Mouse (Mus musculus): ENCODE results near the gene Uqcrc1. TPM values are rescaled to one million over a fixed set of nuclear protein-coding genes. Genes with fewer than 3 reads are reported as not detected.
A peak's percentile ranks its signal among the peaks of the same experiment; 100 is the strongest.

The Uqcrc1 gene
- 100 to 1,000 TPM; 346 to 350 TPM for total RNA-seq (2021)

- peak; percentile 90 to 92 for DNase-seq
Measured at GRCm38 (mm10) chr9:108936418-108937364, at the start of gene Uqcrc1. Gene Uqcrc1, plus strand, starts transcription at chr9:108936633.

DNA sequence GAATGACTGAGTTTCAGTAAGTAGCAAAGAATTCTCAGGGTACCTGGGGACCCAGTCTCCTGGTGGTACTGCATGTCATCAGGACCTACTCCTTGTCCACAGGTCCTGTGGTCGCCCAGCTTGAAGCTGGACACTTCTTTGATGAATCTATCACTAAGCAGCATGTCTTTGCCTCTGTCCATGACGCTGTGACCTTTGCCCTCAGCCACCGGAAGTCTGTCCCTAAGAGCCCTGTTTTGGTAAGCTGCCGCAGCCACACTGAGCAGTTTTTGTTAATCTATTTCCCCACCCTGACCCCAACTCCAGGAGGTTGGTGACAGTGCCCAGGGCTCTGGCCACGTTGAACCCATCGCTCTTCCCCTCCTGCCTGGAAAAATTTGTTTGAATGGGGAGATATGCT, 24.1 kb upstream of the Uqcrc1 start:
- DNase-seq, result no peak

DNA sequence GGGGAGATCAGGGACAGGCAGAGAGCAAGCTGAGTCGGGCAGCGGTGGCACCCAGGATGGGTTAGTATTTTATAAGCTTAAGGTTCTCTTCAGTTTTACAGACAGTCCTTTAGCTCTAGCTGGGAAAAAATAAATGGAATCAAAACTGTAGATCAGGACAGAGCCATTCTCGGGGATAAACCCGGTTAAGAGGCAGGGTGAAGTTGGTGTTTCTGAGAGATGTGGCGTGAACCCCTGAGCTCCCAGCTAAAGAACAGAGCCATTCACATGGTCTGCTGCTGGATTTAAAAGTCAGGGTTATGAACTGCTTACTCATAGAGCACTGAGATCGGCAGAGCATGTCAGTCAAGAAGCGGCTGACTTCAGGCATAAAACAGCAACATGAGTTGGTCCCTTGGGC, 23.3 kb upstream of the Uqcrc1 start:
- no peak for DNase-seq

GRCm38 (mm10) chr9:108913621-108914020, 22.8 kb upstream of the Uqcrc1 start:
- DNase-seq, result no peak

DNA sequence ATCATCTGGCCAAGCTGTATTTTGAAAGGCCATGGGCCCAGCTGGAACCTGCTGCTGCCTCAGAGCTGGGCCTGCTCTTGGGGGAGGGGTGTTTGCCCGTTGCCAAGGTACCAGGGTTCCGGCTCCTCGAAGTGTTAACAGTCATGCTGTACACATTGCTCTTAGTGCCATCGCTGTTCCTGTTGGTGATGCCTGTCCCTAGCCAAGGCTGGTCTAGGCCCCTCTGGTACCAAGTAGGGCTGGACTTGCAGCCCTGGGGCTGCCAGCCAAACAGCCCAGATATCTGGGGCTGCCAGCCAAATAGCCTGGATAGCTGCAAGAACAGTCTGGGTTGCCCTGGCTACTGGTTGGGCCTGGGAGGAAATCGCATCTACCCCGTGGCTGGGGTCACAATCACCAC, 21.9 kb upstream of the Uqcrc1 start, which contains the start of gene Tmem89:
Gene Tmem89, plus strand, starts transcription at position 129 of the 400 bp plus-strand sequence.
- DNase-seq, result peak; percentile 55 to 70

DNA sequence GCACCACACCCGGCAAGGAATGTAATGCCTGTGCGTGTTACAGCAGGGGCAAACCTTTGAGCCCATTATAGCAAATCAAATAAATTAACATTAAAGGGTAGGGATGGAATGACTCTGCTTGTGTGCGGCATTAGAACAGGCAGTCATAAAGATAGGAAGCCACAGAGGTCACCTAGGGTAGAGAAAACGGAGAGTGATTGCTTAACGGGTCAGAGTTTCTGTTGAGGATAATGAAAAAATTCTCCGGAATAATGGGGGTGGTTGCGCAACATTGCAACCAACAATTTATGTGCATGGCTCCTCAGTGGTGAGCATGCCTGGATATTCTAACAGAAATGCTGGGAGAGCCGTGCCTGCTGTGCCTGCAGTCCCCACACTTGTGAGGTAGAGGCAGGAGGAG, 10.5 kb upstream of the Uqcrc1 start:
- no peak for DNase-seq

DNA sequence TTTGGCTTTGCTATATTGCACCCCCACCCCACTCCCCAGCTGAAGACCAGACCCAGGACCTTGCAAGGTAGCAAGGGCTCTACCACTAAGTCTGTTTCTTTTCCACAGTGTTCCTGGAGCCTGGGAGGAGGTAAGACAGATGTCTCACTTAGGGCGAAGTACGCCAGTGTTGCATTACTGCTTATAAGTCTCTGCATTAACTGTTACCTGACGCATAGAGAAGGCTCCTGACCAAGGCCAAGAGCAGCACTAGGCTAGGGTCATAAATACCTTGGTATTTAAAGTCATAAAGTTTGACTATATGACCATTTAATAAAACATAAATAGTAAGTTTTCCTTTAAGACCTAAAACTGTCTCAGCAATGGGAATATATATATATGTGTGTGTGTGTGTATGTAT, 8.0 kb upstream of the Uqcrc1 start:
- no peak for DNase-seq

GRCm38 (mm10) chr9:108935991-108936390, 442 bp upstream of the Uqcrc1 start:
- DNase-seq, result no peak

- no peak for DNase-seq
Measured at GRCm38 (mm10) chr9:108945111-108945510, 8.7 kb downstream of the Uqcrc1 start.

DNA sequence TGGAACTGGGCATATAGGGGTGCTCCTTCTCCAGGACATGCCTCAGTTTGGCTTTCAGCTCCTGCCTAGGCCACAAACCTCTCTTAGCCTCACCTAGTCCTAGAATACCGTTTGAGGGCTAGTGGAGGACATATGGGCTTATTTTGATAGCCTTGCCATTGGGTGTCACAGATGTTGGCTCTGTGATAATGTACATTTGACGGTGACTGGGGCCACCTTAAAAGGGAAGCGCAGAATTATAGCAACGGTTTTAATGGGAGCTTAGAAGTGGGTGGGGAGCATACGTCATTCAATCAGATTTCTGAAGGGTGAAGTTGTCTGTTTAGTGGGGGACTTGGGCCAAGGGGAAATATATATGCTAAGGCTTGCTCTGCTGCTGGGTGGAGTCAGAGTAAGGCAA, 9.2 kb downstream of the Uqcrc1 start:
- no peak for DNase-seq

- no peak for DNase-seq
Measured at GRCm38 (mm10) chr9:108949231-108949966, 13.0 kb downstream of the Uqcrc1 start.

- no peak for DNase-seq
Measured at GRCm38 (mm10) chr9:108949967-108950728, 13.7 kb downstream of the Uqcrc1 start.

DNA sequence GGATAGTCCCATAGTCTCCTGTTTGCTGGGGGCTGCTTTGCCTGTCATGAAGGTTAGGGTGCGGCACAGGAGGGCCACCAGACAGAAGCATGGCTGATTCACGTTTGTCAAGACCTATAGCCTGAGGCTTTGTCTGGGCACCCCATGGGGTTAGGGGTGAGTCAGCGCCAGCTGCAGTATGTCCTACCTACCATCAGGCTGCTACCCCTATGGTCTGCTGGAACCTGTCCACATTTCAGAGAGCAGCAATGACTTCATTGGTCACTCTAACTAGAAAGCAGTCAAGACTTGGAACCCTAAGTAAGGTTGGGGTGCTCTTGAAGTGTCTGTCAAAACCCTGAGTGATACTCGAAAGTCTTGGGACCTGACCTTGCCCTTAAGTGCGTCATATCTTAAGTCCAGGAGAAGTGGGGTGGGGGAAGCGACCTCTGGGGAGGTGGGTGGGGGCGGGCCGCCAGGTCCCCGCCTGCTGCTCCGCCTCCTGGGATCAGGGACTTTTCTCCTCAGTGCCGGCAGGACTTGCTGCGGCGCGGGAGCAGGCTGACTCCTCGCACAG, 16.7 kb downstream of the Uqcrc1 start, which contains the start of gene Col7a1:
Gene Col7a1, plus strand, starts transcription at position 506 of the 556 bp plus-strand sequence.
- no peak for DNase-seq

- no peak for DNase-seq
Measured at GRCm38 (mm10) chr9:108955241-108955640, 18.8 kb downstream of the Uqcrc1 start.

DNA sequence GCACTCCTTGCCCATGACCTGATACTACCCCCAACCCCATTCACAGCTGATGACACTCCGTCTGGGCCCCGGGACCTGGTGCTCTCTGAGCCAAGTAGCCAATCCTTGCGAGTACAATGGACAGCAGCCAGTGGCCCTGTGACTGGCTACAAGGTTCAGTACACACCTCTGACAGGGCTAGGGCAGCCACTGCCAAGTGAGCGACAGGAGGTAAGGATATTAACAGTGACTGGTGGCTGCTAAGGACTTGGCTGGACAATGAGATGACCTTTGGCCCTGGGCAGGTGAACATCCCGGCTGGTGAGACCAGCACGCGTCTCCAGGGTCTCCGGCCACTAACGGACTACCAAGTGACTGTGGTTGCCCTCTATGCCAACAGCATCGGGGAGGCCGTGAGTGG, 19.4 kb downstream of the Uqcrc1 start:
- no peak for DNase-seq

DNA sequence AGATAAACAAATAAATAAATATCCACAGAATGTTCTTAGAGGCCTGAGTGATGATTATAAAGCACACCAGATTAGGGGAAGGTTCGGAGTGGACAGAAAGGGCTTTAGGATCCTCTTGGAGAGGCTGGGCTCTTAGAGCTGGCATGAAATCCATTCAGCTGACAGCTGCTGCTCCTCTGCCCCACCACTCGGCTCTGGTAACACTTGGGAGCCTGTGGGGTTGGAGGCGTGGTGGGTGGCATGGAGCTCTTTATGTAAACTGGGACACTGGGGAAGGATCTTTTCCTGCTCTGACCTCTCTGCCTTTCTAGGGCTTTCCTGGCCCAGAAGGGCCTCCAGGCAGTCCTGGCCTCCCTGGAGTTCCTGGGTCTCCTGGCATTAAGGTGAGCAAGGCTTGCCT, 27.1 kb downstream of the Uqcrc1 start:
- no peak for DNase-seq

DNA sequence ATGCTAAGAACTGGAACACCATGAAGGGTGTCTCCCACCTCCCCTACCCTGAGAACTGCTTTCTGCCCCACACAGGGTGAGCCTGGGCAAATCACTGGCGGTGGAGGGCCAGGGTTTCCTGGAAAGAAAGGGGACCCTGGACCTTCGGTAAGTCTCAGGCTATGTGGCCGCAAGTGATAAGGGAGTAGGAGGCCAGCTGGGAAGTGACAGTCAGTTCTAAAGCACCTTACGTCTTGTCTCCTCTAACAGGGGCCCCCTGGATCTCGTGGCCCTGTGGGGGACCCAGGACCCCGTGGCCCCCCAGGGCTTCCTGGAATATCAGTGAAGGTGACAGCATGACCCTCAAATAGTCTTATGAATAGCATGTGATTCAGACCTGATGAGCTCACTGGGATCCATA, 27.9 kb downstream of the Uqcrc1 start:
- DNase-seq, result no peak

GRCm38 (mm10) chr9:108970623-108971022, 34.2 kb downstream of the Uqcrc1 start:
- DNase-seq, result no peak

DNA sequence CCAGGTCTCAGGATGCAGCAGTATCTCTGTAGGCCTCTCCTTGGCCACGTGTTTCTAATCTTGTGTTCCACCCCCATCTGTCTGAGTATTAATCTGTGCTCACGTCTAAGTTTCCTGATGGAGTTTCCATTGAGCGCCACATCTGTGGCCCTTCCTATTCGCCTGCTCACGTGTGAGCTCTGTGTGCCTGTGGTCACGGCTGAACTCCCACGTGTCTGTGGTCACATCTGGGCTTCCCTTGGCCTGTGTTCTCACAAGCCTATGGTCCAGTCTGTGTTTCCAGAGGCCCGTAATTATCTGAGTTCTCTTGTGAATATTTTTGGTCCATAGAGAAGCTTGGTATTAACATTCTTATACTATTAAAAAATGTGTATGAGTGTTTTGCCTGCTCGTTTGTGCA, 40.0 kb downstream of the Uqcrc1 start:
- no peak for DNase-seq

- DNase-seq, result no peak
Measured at GRCm38 (mm10) chr9:108977966-108978365, 41.5 kb downstream of the Uqcrc1 start.

DNA sequence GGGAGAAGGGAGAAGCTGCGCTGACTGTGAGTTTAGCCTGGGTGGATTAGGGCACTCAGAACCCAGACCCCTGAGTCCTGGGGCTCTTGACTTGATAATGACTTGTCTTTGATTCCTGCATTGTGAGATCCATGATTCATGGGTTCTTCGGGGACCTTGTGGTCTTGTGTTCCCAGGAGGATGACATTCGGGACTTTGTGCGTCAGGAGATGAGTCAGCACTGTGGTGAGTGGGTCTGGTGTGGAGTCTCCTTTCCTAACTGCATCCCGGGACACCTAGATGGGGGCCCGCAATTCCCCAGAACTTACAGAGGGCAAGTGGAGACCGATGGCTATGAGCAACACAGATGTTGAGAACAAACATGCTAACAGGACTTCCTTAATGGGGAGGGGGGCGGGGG, 46.1 kb downstream of the Uqcrc1 start:
- no peak for DNase-seq

- no peak for DNase-seq
Measured at GRCm38 (mm10) chr9:108983209-108983608, 46.8 kb downstream of the Uqcrc1 start.

Data from layer of hippocampus, postnatal 36 days (tissue).